Mouse (Mus musculus) CH12.LX (cell line): Measurements from ENCODE around the gene Cep170b. TPM values are rescaled to one million over a fixed set of nuclear protein-coding genes. Genes with fewer than 3 reads are reported as not detected.
A peak's percentile ranks its signal among the peaks of the same experiment; 100 is the strongest.

ENCODE experiments used
- DNase-seq: peaks from one replicate; pipeline ENCODE4 v3.0.0-alpha.2; 2013; ENCODE audit errors: extremely low read depth
- H3K27ac ChIP-seq: 2 replicates; pipeline ENCODE4 v1.5.1; 2012; ENCODE audit warnings: low read depth, mild to moderate bottlenecking, control low read depth, moderate library complexity; ENCODE audit not compliant: insufficient read depth
- H3K27me3 ChIP-seq: replicated peaks from 2 replicates; pipeline ENCODE3; 2012; ENCODE audit warnings: inconsistent platforms
- H3K36me3 ChIP-seq, 2 experiments: replicated peaks in 1 of 2; 2 replicates each; pipeline versions ENCODE3 to v1.6.1; 2012; ENCODE audit warnings: inconsistent platforms in 1 of 2, low read length in 1 of 2, mild to moderate bottlenecking in 1 of 2, mixed read lengths in 1 of 2, moderate library complexity in 1 of 2; ENCODE audit not compliant: control insufficient read depth in 1 of 2, insufficient read depth in 1 of 2
- H3K4me1 ChIP-seq, 2 experiments: 2 replicates each; pipeline ENCODE4 v1.6.1; 2012; ENCODE audit warnings: inconsistent platforms in 1 of 2, moderate library complexity in 1 of 2; ENCODE audit not compliant: insufficient read depth in 2 of 2, control insufficient read depth in 1 of 2
- H3K4me2 ChIP-seq: 2 replicates; pipeline ENCODE4 v1.6.1; 2012; ENCODE audit warnings: low read depth, mild to moderate bottlenecking, control low read depth; ENCODE audit not compliant: poor library complexity, insufficient read depth, severe bottlenecking
- H3K4me3 ChIP-seq, 3 experiments: fragments of 150-350 bp in 1 of 3; sonication (generic) in 1 of 3; replicated peaks in 1 of 3; 2 replicates each; pipeline versions ENCODE3 to v1.5.1; 2011 to 2012; ENCODE audit warnings: low read depth in 2 of 3, low read length in 2 of 3, mild to moderate bottlenecking in 2 of 3, moderate library complexity in 2 of 3, control low read depth in 1 of 3, improper control_type of control experiment in 1 of 3, inconsistent platforms in 1 of 3, mixed read lengths in 1 of 3; ENCODE audit not compliant: poor library complexity in 1 of 3
- H3K79me2 ChIP-seq: replicated peaks from 2 replicates; pipeline ENCODE4 v1.6.1; 2012; ENCODE audit warnings: mild to moderate bottlenecking, moderate library complexity; ENCODE audit not compliant: control insufficient read depth, poor library complexity, insufficient read depth, severe bottlenecking; ENCODE audit errors: extremely low read depth
- H3K9ac ChIP-seq: 2 replicates; pipeline ENCODE4 v1.6.1; 2012; ENCODE audit warnings: low read depth, mild to moderate bottlenecking, control low read depth, moderate library complexity; ENCODE audit not compliant: insufficient read depth
- H3K9me3 ChIP-seq: replicated peaks from 2 replicates; pipeline ENCODE3; 2012; ENCODE audit warnings: low read length, inconsistent platforms, mixed read lengths
- BHLHE40 ChIP-seq: IDR thresholded peaks from 2 replicates; pipeline ENCODE4 v1.6.1; 2011; ENCODE audit warnings: mild to moderate bottlenecking, low read depth, low read length, improper control_type of control experiment
- CHD2 ChIP-seq: IDR thresholded peaks from 2 replicates; pipeline ENCODE4 v1.6.1; 2011; ENCODE audit warnings: low read length, improper control_type of control experiment
- E2F4 ChIP-seq: IDR thresholded peaks from 2 replicates; pipeline ENCODE4 v1.6.1; 2011; ENCODE audit warnings: low read depth, low read length, improper control_type of control experiment; ENCODE audit not compliant: insufficient replicate concordance
- ETS1 ChIP-seq: conservative IDR thresholded peaks from 2 replicates; pipeline ENCODE4 v1.6.1; 2012; ENCODE audit warnings: low read depth, mild to moderate bottlenecking, inconsistent platforms, low read length, improper control_type of control experiment, moderate library complexity
- HCFC1 ChIP-seq: IDR thresholded peaks from 2 replicates; pipeline ENCODE4 v1.6.1; 2012; ENCODE audit warnings: low read depth, mild to moderate bottlenecking, inconsistent platforms, low read length, improper control_type of control experiment
- IRF4 ChIP-seq: IDR thresholded peaks from 2 replicates; pipeline ENCODE4 v1.6.1; 2014; ENCODE audit warnings: low read depth, mild to moderate bottlenecking, inconsistent platforms, low read length, improper control_type of control experiment
- JUN ChIP-seq: IDR thresholded peaks from 2 replicates; pipeline ENCODE4 v1.6.1; 2011; ENCODE audit warnings: low read depth, mild to moderate bottlenecking, low read length, improper control_type of control experiment, moderate library complexity; ENCODE audit not compliant: insufficient read depth
- JUND ChIP-seq: conservative IDR thresholded peaks from 2 replicates; pipeline ENCODE4 v1.6.1; 2011; ENCODE audit warnings: low read depth, low read length, improper control_type of control experiment
- KAT2A ChIP-seq: IDR thresholded peaks from 2 replicates; pipeline ENCODE4 v1.6.1; 2012; ENCODE audit warnings: low read length, improper control_type of control experiment, inconsistent platforms; ENCODE audit not compliant: insufficient replicate concordance
- MAFK ChIP-seq: IDR thresholded peaks from 2 replicates; pipeline ENCODE4 v1.6.1; 2011; ENCODE audit warnings: low read length, improper control_type of control experiment; ENCODE audit not compliant: insufficient replicate concordance
- MAX ChIP-seq: IDR thresholded peaks from 2 replicates; pipeline ENCODE4 v1.6.1; 2011; ENCODE audit warnings: low read length, improper control_type of control experiment
- MEF2A ChIP-seq: IDR thresholded peaks from 2 replicates; pipeline ENCODE4 v1.6.1; 2014; ENCODE audit warnings: low read depth, mild to moderate bottlenecking, inconsistent platforms, low read length, improper control_type of control experiment, borderline replicate concordance
- MXI1 ChIP-seq: IDR thresholded peaks from 2 replicates; pipeline ENCODE4 v1.6.1; 2011; ENCODE audit warnings: mild to moderate bottlenecking, low read depth, low read length, improper control_type of control experiment
- NELFE ChIP-seq: IDR thresholded peaks from 2 replicates; pipeline ENCODE4 v1.6.1; 2011; ENCODE audit warnings: low read depth, low read length, improper control_type of control experiment
- NRF1 ChIP-seq: IDR thresholded peaks from 2 replicates; pipeline ENCODE4 v1.6.1; 2014; ENCODE audit warnings: low read depth, mild to moderate bottlenecking, inconsistent platforms, low read length, improper control_type of control experiment, moderate library complexity
- POLR2A ChIP-seq: IDR thresholded peaks from 2 replicates; pipeline ENCODE4 v1.6.1; 2011; ENCODE audit warnings: low read depth, mild to moderate bottlenecking, improper control_type of control experiment, low read length
- POLR2AphosphoS2 ChIP-seq: IDR thresholded peaks from 2 replicates; pipeline ENCODE4 v1.6.1; 2011; ENCODE audit warnings: low read depth, low read length, improper control_type of control experiment
- RAD21 ChIP-seq: IDR thresholded peaks from 2 replicates; pipeline ENCODE4 v1.6.1; 2011; ENCODE audit warnings: low read depth, mild to moderate bottlenecking, low read length, improper control_type of control experiment, moderate library complexity
- TCF12 ChIP-seq: IDR thresholded peaks from 2 replicates; pipeline ENCODE4 v1.6.1; 2014; ENCODE audit warnings: low read depth, mild to moderate bottlenecking, inconsistent platforms, low read length, improper control_type of control experiment
- USF2 ChIP-seq: conservative IDR thresholded peaks from 2 replicates; pipeline ENCODE4 v1.6.1; 2011; ENCODE audit warnings: low read depth, low read length, improper control_type of control experiment
- ZC3H11A ChIP-seq: IDR thresholded peaks from 2 replicates; pipeline ENCODE4 v1.6.1; 2012; ENCODE audit warnings: low read depth, mild to moderate bottlenecking, inconsistent platforms, low read length, improper control_type of control experiment
- ZKSCAN1 ChIP-seq: IDR thresholded peaks from 2 replicates; pipeline ENCODE4 v1.6.1; 2012; ENCODE audit warnings: low read depth, inconsistent platforms, low read length, improper control_type of control experiment, borderline replicate concordance
- dilution Hi-C: fragments of 300-500 bp; cut with MboI; formaldehyde crosslinking; loops from 2 replicates; pipeline ENCODE4 v1.14.3; 2020; ENCODE audit warnings: low sequenced_read_pairs; ENCODE audit not compliant: extremely low pct_unique_long_range_greater_than_20kb, extremely low pct_ligation_motif_present
- in situ Hi-C: fragments of 300-500 bp; cut with MboI; formaldehyde crosslinking; loops from 3 replicates; pipeline ENCODE4 v1.14.3; 2019; ENCODE audit warnings: low sequenced_read_pairs, low pct_ligation_motif_present, low pct_unique_long_range_greater_than_20kb, mixed read lengths
- polyA plus RNA-seq: library from polyadenylated mRNA; unstranded; fragments of >175 nt; gene quantifications from 2 replicates; pipeline ENCODE4 v1.2.1, GENCODE M21; 2012; ENCODE audit warnings: low read depth; ENCODE audit not compliant: insufficient read length
- total RNA-seq, 2 experiments: library from RNA; depleted of rRNA; stranded (reverse); fragments of 300-350 nt in 1 of 2; fragments of >200 nt in 1 of 2; gene quantifications; 2 replicates each; pipeline ENCODE4 v1.2.3; 2012 to 2014

The Cep170b gene
- total and polyA plus RNA-seq, 3 experiments: 39.1 to 63.1 (median 48.1) TPM

DNA sequence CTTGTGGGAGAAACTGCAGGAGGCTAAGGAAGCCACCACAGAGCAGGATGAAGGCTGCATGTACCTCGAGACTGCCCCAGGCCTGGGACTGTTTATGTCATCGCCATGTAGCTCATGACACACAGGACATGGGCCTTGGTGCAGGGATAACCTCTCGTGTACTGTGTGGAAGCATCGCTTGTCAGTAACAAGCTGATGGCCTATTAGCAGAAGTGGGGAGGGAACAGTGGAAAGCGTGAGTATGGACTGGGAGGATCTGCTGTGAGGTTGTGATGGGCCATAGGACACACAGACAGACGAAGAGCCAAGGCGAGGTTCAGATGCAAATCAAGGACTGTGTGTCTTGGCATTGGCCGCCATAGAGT is 27.3 kb downstream of the Cep170b start:
- in situ Hi-C loops: loop anchor here (5.0 kb wide), 1 partner anchor 100 kb away; no protein-coding TSS in a partner anchor

DNA sequence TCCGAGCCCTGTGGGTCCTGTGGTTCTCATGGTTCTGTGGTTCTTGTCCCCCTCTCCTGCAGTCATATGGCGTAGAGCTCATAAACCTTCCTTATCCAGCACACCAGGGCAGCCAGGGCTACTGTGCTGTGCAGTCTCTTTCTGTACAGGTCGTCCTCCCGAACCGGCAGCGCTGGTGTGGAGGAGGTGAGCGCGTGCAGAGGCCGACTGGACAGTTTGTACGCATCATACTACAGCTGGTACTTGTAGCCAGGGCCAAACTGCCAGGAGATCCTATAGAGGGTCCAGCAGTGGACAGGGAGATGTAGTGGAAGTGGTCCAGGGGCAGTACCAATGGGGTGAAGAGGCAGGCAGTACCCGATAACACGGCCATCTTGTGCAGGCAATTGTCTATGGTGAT is 30.7 kb downstream of the Cep170b start:
- Histone ChIP-seq H3K9me3 (no peaks in the 10 kb centered on the region), H3K36me3 (peaks cover 0 to 5% of the 10 kb centered on the region in 2 experiments), H3K4me3 (no peak overlapping the region), H3K27me3 (no peaks in the 10 kb centered on the region), H3K27ac (no peak overlapping the region), H3K4me2 (no peak overlapping the region), H3K79me2 (no peaks in the 10 kb centered on the region), H3K9ac (no peak overlapping the region), H3K4me1 (peaks cover 14 to 26% of the 10 kb centered on the region in 2 experiments)
- in situ Hi-C loops (no loop called here), dilution Hi-C loops (no loop called here)
- no peak for DNase-seq
- TF ChIP-seq NRF1: no peak
- TF ChIP-seq NELFE: no peak
- no peak for TF ChIP-seq JUND
- TF ChIP-seq TCF12: no peak
- TF ChIP-seq ZKSCAN1: no peak
- TF ChIP-seq, all 38 proteins: peak for 0

More for the DNA sequence above, 27.3 kb downstream of the Cep170b start:
- Histone ChIP-seq H3K27ac (0 out of 2 replicates have a peak overlapping the region, but pooled peaks have one; percentile 25), H3K9ac (no peak overlapping the region), H3K36me3 (peaks cover 7 to 23% of the 10 kb centered on the region in 2 experiments), H3K4me2 (no peak overlapping the region), H3K79me2 (no peaks in the 10 kb centered on the region), H3K4me3 (no peak overlapping the region), H3K27me3 (no peaks in the 10 kb centered on the region), H3K4me1 (peaks cover 22 to 41% of the 10 kb centered on the region in 2 experiments), H3K9me3 (no peaks in the 10 kb centered on the region)
- dilution Hi-C loops: loop anchor here (10.0 kb wide), 1 partner anchor 67 kb away; no protein-coding TSS in a partner anchor
- TF ChIP-seq MAX: 0 out of 2 replicates have a peak, but pooled peaks have one; percentile 17
- TF ChIP-seq JUN: no peak
- TF ChIP-seq POLR2AphosphoS2: 0 out of 2 replicates have a peak, but pooled peaks have one; percentile 13
- no peak for DNase-seq

- no peak for DNase-seq
- Histone ChIP-seq H3K4me2 (no peak overlapping the region), H3K79me2 (no peaks in the 10 kb centered on the region), H3K4me1 (peaks cover 8 to 12% of the 10 kb centered on the region in 2 experiments), H3K27ac (no peak overlapping the region), H3K9me3 (peaks cover 4% of the 10 kb centered on the region), H3K4me3 (no peak overlapping the region), H3K9ac (no peak overlapping the region), H3K27me3 (no peaks in the 10 kb centered on the region), H3K36me3 (peaks cover 0 to 3% of the 10 kb centered on the region in 2 experiments)
- dilution Hi-C loops: no loop called here
- TF ChIP-seq POLR2A (no peak), IRF4 (no peak), ZC3H11A (no peak), KAT2A (no peak), MAFK (no peak), MEF2A (no peak), MXI1 (no peak), CHD2 (no peak), RAD21 (no peak), E2F4 (no peak), MAX (no peak), HCFC1 (no peak), BHLHE40 (no peak), ETS1 (no peak), TCF12 (no peak), USF2 (no peak)
- in situ Hi-C loops: no loop called here
Measured at GRCm38 (mm10) chr12:112752399-112752798, 32.1 kb downstream of the Cep170b start.
